Mouse (Mus musculus) lung, embryonic 15.5 days (tissue): ENCODE data around the gene Galr2. TPM values are rescaled to one million over a fixed set of nuclear protein-coding genes. Genes with fewer than 3 reads are reported as not detected.
A peak's percentile ranks its signal among the peaks of the same experiment; 100 is the strongest.

ENCODE experiments used
- ATAC-seq: fragments of 200-750 bp; cut with Nextera tagmentation; 2 replicates; pipeline ENCODE4 v1.8.0; 2017; ENCODE audit warnings: moderate number of reproducible peaks, borderline replicate concordance; ENCODE audit not compliant: low FRiP score, low TSS enrichment; ENCODE audit errors: extremely low read depth
- H3K27ac ChIP-seq: fragments of 300-500 bp; sonication (generic); 2 replicates; pipeline ENCODE4 v1.5.1; 2015; ENCODE audit warnings: moderate library complexity, mild to moderate bottlenecking, inconsistent platforms
- H3K27me3 ChIP-seq: fragments of 300-500 bp; sonication (generic); 2 replicates; pipeline ENCODE4 v1.6.1; 2015; ENCODE audit warnings: inconsistent platforms
- H3K36me3 ChIP-seq: fragments of 300-500 bp; sonication (generic); 2 replicates; pipeline ENCODE4 v1.6.1; 2015; ENCODE audit warnings: inconsistent platforms
- H3K4me1 ChIP-seq: fragments of 300-500 bp; sonication (generic); 2 replicates; pipeline ENCODE4 v1.6.1; 2015; ENCODE audit warnings: inconsistent platforms
- H3K4me2 ChIP-seq: fragments of 300-500 bp; sonication (generic); 2 replicates; pipeline ENCODE4 v1.6.1; 2015; ENCODE audit warnings: inconsistent platforms, mild to moderate bottlenecking, moderate library complexity
- H3K4me3 ChIP-seq: fragments of 300-500 bp; sonication (generic); 2 replicates; pipeline ENCODE4 v1.5.1; 2015; ENCODE audit warnings: mild to moderate bottlenecking, inconsistent platforms
- H3K9ac ChIP-seq: fragments of 300-500 bp; sonication (generic); 2 replicates; pipeline ENCODE4 v1.6.1; 2015; ENCODE audit warnings: inconsistent platforms
- H3K9me3 ChIP-seq: fragments of 300-500 bp; sonication (generic); 2 replicates; pipeline ENCODE4 v1.6.1; 2016; ENCODE audit warnings: inconsistent platforms
- WGBS: fragments of 180-500 bp; shearing (Covaris S2); methylation state at CpG from one replicate; pipeline ENCODE4 v1.1.7; 2015; 5-methylcytosine and 5-hydroxymethylcytosine counted together
- polyA plus RNA-seq: library from polyadenylated mRNA; unstranded; fragments of >200 nt; fragmentation: Nextera tagmentation; extraction: Ambion mirVana; gene quantifications from 2 replicates; pipeline ENCODE4 v1.2.1, GENCODE M21; 2015

The Galr2 gene
- polyA plus RNA-seq = 0.07 and 0.24 TPM in 2 replicates

DNA sequence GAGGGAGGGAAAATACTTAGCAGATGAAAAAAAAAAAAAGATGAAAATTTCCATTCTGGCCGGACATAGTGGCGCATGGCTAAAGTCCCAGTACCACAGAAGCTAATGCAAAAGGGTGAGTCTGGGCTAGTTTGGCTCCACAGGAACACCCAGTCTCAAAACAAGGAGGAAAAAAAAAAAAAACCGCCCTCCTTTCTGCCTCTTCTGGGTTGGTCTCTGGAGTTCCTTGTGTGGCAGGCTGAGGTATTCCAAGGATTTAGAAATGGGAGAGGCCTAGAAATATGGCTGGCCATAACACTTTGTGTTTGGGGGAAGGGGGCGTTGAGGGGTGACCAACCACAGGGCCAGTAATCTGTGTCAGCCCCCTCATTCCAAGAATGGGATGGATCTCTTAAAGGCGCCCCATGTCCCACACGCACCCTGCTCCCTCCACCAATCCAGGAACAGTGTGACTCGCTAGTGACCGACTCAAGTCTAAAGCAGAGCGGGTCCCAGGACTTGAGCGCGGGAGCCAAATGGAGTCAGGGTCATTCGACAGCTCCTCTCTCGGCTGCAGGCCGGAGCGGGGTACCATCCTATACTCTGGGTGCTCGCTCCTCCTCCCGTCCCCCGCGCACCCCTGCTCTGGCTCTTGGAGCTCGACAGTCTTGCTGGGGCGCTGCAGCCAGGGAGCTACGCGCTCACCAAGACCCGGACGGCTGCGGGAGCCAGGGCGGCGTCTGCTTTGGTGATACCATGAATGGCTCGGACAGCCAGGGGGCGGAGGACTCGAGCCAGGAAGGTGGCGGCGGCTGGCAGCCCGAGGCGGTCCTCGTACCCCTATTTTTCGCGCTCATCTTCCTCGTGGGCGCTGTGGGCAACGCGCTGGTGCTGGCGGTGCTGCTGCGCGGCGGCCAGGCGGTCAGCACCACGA is at the start of gene Galr2:
Gene Galr2, plus strand, starts transcription at position 189 of the 913 bp plus-strand sequence.
- peaks cover 61% of the 10 kb centered on the region for H3K27me3 ChIP-seq
- H3K4me1 ChIP-seq = peaks cover 19% of the 10 kb centered on the region
- no peaks in the 10 kb centered on the region for H3K36me3 ChIP-seq
- H3K9me3 ChIP-seq = no peaks in the 10 kb centered on the region
- peak within 1 kb of the TSS; percentile 7; the same call in 1 of the 2 replicates for H3K9ac ChIP-seq
- no peak within 1 kb of the TSS for H3K27ac ChIP-seq
- peak within 1 kb of the TSS; percentile 55 for H3K4me2 ChIP-seq
- WGBS = 5% methylated on average over 48 of the region's 48 CpGs
- ATAC-seq = no peak
- H3K4me3 ChIP-seq = peak within 1 kb of the TSS; percentile 28

DNA sequence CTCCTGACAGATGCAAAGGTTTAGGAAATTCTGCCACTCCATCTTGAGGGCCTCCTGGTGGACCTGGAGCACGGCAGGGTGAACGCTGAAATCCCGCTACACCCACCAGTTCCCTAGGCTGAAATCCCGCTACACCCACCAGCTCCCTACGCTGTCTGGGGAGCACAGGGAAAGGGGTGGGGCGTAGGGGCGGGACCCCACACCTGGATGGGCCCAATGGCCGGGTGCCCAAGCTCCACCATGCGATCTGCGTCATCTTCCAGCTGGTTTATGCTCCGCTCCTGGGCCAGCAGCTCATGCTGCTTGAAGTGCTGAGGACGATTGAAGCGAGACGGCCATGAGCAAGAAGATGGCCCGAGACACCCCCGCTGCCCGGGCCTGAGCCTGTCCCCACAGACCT is 48.3 kb upstream of the Galr2 start:
- H3K36me3 ChIP-seq = no peaks in the 10 kb centered on the region
- H3K4me2 ChIP-seq = no peak overlapping the region
- no peak overlapping the region for H3K9ac ChIP-seq
- peaks cover 28% of the 10 kb centered on the region for H3K4me1 ChIP-seq
- H3K27ac ChIP-seq = no peak overlapping the region
- H3K9me3 ChIP-seq = no peaks in the 10 kb centered on the region
- no peak overlapping the region for H3K4me3 ChIP-seq
- H3K27me3 ChIP-seq = peaks cover 6% of the 10 kb centered on the region; the same call in 1 of the 2 replicates
- 42% methylated on average over 17 of the region's 17 CpGs for WGBS
- ATAC-seq = no peak

DNA sequence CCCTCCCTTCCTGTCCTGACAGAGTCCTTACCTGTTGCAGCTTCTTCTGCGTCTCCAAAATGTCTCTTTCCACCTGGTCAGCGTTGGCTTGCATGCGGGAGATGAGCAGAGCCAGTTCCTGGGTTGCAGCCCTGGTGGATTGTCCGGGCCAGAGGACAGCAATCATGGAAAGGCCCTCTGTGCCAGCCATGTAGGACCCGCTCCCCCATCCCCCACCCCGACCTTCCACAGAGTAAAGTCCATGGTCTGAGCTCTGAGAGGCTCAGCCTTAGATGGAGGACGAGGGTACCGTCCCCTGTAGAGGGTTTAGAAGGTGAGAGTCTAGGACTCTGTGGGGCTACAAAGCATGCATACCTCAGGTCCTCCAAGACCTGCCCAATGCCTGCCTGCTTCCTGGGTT is 45.8 kb upstream of the Galr2 start:
- ATAC-seq = no peak
- H3K27me3 ChIP-seq = peaks cover 20% of the 10 kb centered on the region; the same call in 1 of the 2 replicates

DNA sequence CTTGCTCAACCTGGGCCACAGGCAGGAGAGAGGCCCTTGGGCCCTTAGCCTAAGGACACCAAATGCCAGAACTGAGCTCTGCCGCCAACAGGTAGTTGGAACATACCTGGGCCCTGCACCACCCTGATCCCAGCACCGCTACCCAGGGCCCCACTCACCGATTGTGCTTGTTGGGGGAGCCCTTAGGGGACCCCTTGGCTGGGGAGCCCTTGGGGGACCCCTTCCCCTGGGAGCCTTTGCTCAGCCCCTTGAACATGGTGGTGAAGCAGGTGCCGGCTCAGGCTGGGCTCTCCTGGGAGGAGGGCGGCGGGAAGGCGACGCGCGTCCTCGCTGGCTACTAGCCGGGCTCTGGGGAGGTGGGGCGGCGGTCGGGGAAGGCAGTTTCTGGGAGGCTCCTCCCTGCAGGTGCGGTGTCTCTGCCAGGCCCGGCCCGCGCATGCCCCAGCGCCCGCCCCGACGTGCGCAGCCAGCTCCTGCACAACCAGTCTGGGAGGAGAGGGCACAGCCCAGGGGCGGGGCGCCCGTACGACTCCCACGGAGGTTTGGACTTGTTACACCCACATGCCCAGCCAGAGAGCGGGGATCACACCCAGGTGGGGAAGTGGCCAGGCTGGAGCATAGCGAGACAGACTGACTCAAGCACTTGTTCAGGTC is 42.9 kb upstream of the Galr2 start, which contains the start of gene Evpl:
Gene Evpl, minus strand, starts transcription at position 336 of the 654 bp plus-strand sequence.
- H3K4me1 ChIP-seq = peaks cover 6% of the 10 kb centered on the region; the same call in 1 of the 2 replicates
- peaks cover 20% of the 10 kb centered on the region; the same call in 1 of the 2 replicates for H3K27me3 ChIP-seq
- peak; percentile 91 for ATAC-seq
- peak within 1 kb of the TSS; percentile 48 for H3K9ac ChIP-seq
- H3K4me2 ChIP-seq = peak within 1 kb of the TSS; percentile 56
- no peaks in the 10 kb centered on the region for H3K36me3 ChIP-seq
- peak within 1 kb of the TSS; percentile 85 for H3K27ac ChIP-seq
- 13% methylated on average over 31 of the region's 31 CpGs for WGBS
- no peaks in the 10 kb centered on the region for H3K9me3 ChIP-seq
- H3K4me3 ChIP-seq = peak within 1 kb of the TSS; percentile 41

More for the DNA sequence above, 45.8 kb upstream of the Galr2 start:
- WGBS = 85% methylated on average over 8 of the region's 8 CpGs
- Histone ChIP-seq H3K4me1 (peaks cover 12% of the 10 kb centered on the region; the same call in 1 of the 2 replicates), H3K27ac (no peak overlapping the region), H3K4me2 (no peak overlapping the region), H3K9me3 (no peaks in the 10 kb centered on the region), H3K9ac (no peak overlapping the region), H3K4me3 (no peak overlapping the region), H3K36me3 (no peaks in the 10 kb centered on the region)

DNA sequence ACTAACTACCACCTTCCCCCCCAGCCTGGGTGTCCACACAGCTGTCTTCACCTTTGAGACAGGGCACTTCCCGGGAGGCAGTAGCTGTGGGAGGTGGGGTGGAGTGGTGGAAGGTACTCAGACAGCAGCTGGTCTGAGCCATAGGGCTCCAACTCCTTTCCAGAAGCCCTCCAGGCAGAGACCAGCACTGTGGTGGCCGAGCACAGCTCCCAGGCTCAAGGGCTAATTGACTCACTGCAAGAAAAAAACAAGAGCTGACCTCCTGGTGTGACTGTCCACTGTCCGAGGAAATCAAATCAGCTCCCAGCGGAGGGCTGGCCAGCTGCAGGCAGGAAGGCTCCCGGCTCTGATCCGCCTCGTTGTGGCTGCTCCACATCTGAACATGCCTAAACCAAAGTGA is 40.9 kb upstream of the Galr2 start:
- Histone ChIP-seq H3K4me1 (peaks cover 6% of the 10 kb centered on the region; the same call in 1 of the 2 replicates), H3K36me3 (peaks cover 9% of the 10 kb centered on the region), H3K27me3 (peaks cover 20% of the 10 kb centered on the region; the same call in 1 of the 2 replicates), H3K4me2 (no peak overlapping the region), H3K9me3 (no peaks in the 10 kb centered on the region), H3K9ac (no peak overlapping the region), H3K4me3 (no peak overlapping the region), H3K27ac (no peak overlapping the region)
- ATAC-seq = no peak
- 28% methylated on average over 7 of the region's 7 CpGs for WGBS

DNA sequence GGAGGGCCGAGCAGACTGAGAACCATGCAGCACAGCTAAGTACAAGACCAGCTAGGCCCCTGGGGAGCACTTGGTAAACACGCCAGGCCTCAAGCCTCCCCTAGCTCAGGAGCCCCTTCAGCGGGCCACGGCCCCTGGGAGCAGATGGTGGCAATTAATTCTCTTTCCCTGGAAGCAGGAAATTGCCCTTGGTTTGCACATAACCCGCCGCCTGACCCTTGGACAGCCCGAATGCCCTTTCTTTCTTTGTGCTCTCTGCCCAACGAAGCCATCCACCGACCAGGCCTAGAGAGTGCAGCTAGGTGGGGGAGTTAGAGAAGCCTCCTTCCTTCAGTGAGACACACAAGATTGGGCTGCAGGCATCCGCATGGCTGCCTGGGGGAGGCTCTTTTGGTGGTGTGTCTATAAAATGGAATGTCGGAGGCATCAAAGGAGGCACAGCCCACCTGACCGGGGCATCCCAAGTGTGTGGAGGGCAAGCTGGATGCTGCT is 38.9 kb upstream of the Galr2 start:
- ATAC-seq = no peak
- no peak overlapping the region for H3K9ac ChIP-seq
- no peak overlapping the region for H3K27ac ChIP-seq
- H3K4me3 ChIP-seq = no peak overlapping the region
- H3K4me2 ChIP-seq = no peak overlapping the region
- H3K27me3 ChIP-seq = peaks cover 20% of the 10 kb centered on the region; the same call in 1 of the 2 replicates
- peaks cover 6% of the 10 kb centered on the region; the same call in 1 of the 2 replicates for H3K4me1 ChIP-seq
- WGBS = 58% methylated on average over 12 of the region's 12 CpGs
- H3K36me3 ChIP-seq = peaks cover 29% of the 10 kb centered on the region
- no peaks in the 10 kb centered on the region for H3K9me3 ChIP-seq

DNA sequence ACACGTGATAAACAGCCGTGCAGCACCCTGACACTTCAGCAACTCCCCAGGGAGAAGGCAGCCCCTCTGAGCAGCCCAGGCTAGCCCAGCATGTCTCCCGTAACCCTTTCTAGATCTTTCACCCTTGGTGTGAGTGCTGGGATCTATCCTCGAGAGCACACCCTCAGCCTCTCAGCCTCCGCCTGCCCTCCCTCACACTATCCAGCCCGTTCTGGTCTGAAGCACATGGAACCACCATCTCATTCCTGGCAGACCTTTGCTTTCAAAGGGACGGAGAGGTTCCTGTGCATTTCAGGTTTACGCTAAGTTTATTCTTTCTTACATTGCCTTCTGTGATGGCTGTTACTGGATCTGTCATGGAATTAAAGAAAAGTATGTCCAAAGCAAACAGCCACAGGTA is 36.2 kb upstream of the Galr2 start:
- peaks cover 57% of the 10 kb centered on the region for H3K36me3 ChIP-seq
- no peaks in the 10 kb centered on the region for H3K9me3 ChIP-seq
- no peak overlapping the region for H3K4me3 ChIP-seq
- H3K27me3 ChIP-seq = no peaks in the 10 kb centered on the region
- H3K4me2 ChIP-seq = no peak overlapping the region
- no peak overlapping the region for H3K27ac ChIP-seq
- H3K9ac ChIP-seq = no peak overlapping the region
- WGBS = 79% methylated on average over 8 of the region's 8 CpGs
- H3K4me1 ChIP-seq = peaks cover 3% of the 10 kb centered on the region; the same call in 1 of the 2 replicates
- ATAC-seq = no peak

DNA sequence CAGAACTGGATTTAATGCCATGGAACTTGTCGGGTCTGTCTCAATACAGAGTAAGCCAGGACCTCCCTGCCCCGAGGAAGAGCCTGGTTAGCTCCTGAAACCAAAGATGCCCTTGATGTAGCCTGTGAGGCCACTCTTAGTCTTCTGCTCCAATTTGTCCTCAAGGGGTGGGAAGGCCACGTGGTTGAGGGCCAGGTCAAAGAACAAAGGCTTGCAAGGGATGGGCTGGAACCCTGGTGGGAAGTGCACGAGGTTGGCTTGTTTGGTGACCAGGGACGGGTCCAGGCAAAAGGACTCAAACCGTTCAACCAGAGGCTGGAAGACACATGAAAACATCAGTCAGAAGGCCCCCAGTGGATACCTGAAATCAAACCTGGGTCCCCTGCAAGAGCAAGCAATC is 35.1 kb upstream of the Galr2 start:
- H3K4me2 ChIP-seq = no peak overlapping the region
- H3K9me3 ChIP-seq = no peaks in the 10 kb centered on the region
- ATAC-seq = no peak
- H3K36me3 ChIP-seq = peaks cover 67% of the 10 kb centered on the region
- no peak overlapping the region for H3K4me3 ChIP-seq
- H3K9ac ChIP-seq = no peak overlapping the region
- no peaks in the 10 kb centered on the region for H3K27me3 ChIP-seq
- WGBS = 76% methylated on average over 6 of the region's 6 CpGs
- no peaks in the 10 kb centered on the region for H3K4me1 ChIP-seq
- no peak overlapping the region for H3K27ac ChIP-seq

DNA sequence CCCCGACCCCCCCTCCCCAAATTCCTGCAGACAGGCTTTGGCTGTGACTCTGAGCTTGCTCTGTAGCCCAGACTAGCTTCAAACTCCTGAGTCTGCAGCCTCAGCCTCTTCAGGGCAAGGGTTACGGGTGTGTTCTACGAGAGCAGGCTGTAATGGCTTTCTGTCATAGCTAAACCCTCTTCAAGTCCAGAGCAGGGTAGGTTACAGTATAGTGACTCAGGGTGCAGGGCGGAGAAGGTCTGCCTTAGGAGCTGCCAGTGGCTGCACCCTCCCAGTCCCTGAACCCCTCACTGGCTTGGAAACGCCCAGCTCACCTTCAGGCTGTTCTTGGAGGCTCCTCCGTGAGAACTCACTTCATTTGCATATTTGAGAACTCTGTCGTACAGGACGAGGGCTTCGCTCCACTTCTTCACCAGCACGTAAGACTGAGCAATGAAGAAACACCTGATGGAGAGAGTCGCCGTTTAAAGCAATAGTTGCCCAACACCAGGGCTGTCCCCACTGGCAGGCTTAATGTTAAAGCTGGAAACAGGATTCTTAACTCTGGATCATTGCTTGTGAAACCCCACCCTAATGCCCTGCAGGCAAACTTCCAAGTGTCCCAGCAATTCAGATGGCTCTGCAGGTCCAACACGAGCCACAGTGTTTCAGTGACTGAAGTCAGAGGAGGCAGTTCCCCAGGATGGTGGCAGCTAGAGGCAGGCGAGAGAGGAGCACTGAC is 33.1 kb upstream of the Galr2 start:
- Histone ChIP-seq H3K4me1 (no peaks in the 10 kb centered on the region), H3K36me3 (peaks cover 88% of the 10 kb centered on the region), H3K27me3 (no peaks in the 10 kb centered on the region), H3K27ac (no peak overlapping the region), H3K9ac (no peak overlapping the region), H3K9me3 (no peaks in the 10 kb centered on the region), H3K4me3 (no peak overlapping the region), H3K4me2 (no peak overlapping the region)
- no peak for ATAC-seq
- WGBS = 77% methylated on average over 14 of the region's 14 CpGs

DNA sequence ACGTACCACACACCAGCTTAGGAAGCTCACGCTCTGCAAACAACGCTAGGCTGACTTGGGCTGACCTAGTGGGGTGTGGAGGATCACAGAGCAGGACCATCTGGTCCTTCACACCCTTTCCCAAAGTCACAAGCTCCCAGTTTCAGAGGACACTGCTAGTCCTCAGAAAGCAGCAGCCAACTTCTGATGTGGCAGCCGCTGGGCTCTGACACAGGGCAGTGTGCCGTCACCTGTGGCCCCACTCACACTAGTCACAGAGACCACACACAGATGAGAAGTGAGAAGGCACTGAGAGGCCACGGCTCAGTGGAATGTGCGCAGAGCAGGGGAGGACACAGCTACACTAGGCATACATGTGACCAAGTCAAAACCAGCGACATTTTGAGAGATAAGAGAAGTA is 29.8 kb upstream of the Galr2 start:
- 78% methylated on average over 8 of the region's 8 CpGs for WGBS
- Histone ChIP-seq H3K9ac (no peak overlapping the region), H3K9me3 (no peaks in the 10 kb centered on the region), H3K27me3 (no peaks in the 10 kb centered on the region), H3K4me2 (no peak overlapping the region), H3K4me3 (no peak overlapping the region), H3K4me1 (peaks cover 11% of the 10 kb centered on the region; the same call in 1 of the 2 replicates), H3K27ac (no peak overlapping the region), H3K36me3 (peaks cover 93% of the 10 kb centered on the region)
- ATAC-seq = no peak

DNA sequence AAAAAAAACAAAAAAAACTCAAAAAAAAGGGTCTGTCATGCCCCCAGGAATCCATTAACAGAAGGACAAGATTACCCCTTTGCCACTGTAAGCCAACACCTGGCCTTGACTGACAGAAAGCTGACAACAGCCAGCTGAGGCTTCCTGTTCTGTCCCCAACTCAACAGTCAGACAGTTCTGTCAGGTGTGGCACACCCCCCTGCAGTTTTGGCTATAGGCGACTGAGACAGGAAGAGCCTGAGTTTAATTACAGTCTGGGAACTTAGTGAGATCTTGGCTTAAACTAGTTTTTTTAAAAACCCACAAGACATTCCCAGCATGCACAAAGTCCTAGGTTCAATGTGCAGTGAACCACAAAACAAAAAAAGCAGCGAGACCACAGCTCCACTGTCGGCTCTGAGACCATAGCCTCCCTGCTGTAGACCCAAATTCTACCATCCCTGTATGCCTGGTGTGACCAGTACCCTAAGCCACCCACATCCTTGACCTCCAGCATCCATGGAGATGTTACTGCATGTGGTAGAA is 27.6 kb upstream of the Galr2 start:
- WGBS = 87% methylated on average over 3 of the region's 3 CpGs
- Histone ChIP-seq H3K9ac (no peak overlapping the region), H3K27ac (no peak overlapping the region), H3K4me1 (peaks cover 11% of the 10 kb centered on the region; the same call in 1 of the 2 replicates), H3K36me3 (peaks cover 88% of the 10 kb centered on the region), H3K27me3 (no peaks in the 10 kb centered on the region), H3K4me2 (no peak overlapping the region), H3K9me3 (no peaks in the 10 kb centered on the region), H3K4me3 (no peak overlapping the region)
- no peak for ATAC-seq
